Comparison of ENCODE assay signal across 8 mouse cellular contexts in the genomic region with DNA sequence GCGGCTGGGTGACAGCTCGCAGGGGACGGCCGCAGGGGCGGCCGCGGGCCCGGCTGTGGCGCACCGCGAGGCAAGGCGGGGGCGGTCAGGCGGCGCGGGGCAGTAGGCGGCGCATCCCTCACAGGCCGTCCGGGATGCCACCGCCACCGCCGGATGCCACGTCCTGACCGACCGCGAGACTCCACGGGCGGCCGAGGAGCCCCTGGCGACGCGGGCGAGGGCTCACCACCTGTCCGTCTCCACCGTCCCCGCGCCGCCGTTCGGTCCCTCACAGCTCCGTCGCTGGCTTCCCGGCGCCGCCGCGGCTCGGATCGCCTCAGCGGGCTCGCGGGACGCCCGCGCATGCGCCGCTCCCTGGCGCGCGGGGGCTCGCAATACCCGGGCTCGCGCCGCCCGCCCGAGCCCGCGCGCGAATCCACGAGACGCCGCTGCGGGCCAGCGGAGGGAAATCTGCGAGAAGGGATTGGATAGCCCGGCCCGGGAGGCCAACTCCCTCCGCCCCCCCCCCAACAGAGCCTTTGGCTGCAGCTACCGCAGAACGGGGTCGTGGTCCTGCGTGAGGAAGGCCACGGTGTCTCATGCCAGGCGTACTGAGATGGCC. TPM values are rescaled to one million over a fixed set of nuclear protein-coding genes. Genes with fewer than 3 reads are reported as not detected.
DNase-seq lines count a peak whose midpoint lies in the region; ATAC-seq lines count a peak whose summit lies in the region.

Gene Dock3 (minus strand): TSS at position 371 of the 601 bp plus-strand sequence.

- DNase-seq in CD4-positive, CD25-positive, alpha-beta regulatory T cell, adult 2 months (ENCODE audit: low read depth, low spot score) = peak; percentile 72
- peak; percentile 76 for DNase-seq in adrenal gland, postnatal 25 days
- DNase-seq in heart, embryonic 10.5 days (ENCODE audit: low spot score) = peak; percentile 78
- peak; percentile 65 for DNase-seq in kidney, postnatal 14 days
- no peak for DNase-seq in liver, embryonic 13.5 days
- DNase-seq in urinary bladder, adult 2 months (ENCODE audit: low spot score) = peak; percentile 62

- under 1% methylated on average over 80 of the region's 87 CpGs for WGBS in embryonic facial prominence, embryonic 12.5 days
- WGBS in heart, embryonic 10.5 days = under 1% methylated on average over 86 of the region's 87 CpGs
- under 1% methylated on average over 78 of the region's 87 CpGs for WGBS in liver, embryonic 13.5 days (ENCODE audit: insufficient replicate concordance)
- under 1% methylated on average over 86 of the region's 87 CpGs for WGBS in neural tube, embryonic 12.5 days

- H3K4me3 ChIP-seq in embryonic facial prominence, embryonic 12.5 days = peak within 1 kb of the TSS; percentile 62
- peak within 1 kb of the TSS; percentile 75 for H3K4me3 ChIP-seq in heart, embryonic 10.5 days
- H3K4me3 ChIP-seq in liver, embryonic 13.5 days (replicated peaks) = peak within 1 kb of the TSS; percentile 59
- H3K4me3 ChIP-seq in neural tube, embryonic 12.5 days = peak within 1 kb of the TSS; percentile 85

- peaks cover 80% of the 10 kb centered on the region for H3K27me3 ChIP-seq in embryonic facial prominence, embryonic 12.5 days
- peaks cover 91% of the 10 kb centered on the region for H3K27me3 ChIP-seq in heart, embryonic 10.5 days (ENCODE audit: insufficient read depth, poor library complexity, severe bottlenecking)
- H3K27me3 ChIP-seq in liver, embryonic 13.5 days = peaks cover 89% of the 10 kb centered on the region
- peaks cover 50% of the 10 kb centered on the region for H3K27me3 ChIP-seq in neural tube, embryonic 12.5 days (replicated peaks)

- H3K9me3 ChIP-seq in embryonic facial prominence, embryonic 12.5 days = no peaks in the 10 kb centered on the region
- no peaks in the 10 kb centered on the region for H3K9me3 ChIP-seq in heart, embryonic 10.5 days
- H3K9me3 ChIP-seq in liver, embryonic 13.5 days (replicated peaks) = no peaks in the 10 kb centered on the region
- H3K9me3 ChIP-seq in neural tube, embryonic 12.5 days = no peaks in the 10 kb centered on the region

- no peaks in the 10 kb centered on the region for H3K36me3 ChIP-seq in embryonic facial prominence, embryonic 12.5 days
- H3K36me3 ChIP-seq in heart, embryonic 10.5 days = no peaks in the 10 kb centered on the region
- no peaks in the 10 kb centered on the region for H3K36me3 ChIP-seq in liver, embryonic 13.5 days
- no peaks in the 10 kb centered on the region for H3K36me3 ChIP-seq in neural tube, embryonic 12.5 days

- peak within 1 kb of the TSS; percentile 48 for H3K9ac ChIP-seq in embryonic facial prominence, embryonic 12.5 days
- peak within 1 kb of the TSS; percentile 41 for H3K9ac ChIP-seq in liver, embryonic 13.5 days
- H3K9ac ChIP-seq in neural tube, embryonic 12.5 days = peak within 1 kb of the TSS; percentile 86

- peak; percentile 82 for ATAC-seq in embryonic facial prominence, embryonic 12.5 days (ENCODE audit: insufficient number of reproducible peaks, insufficient read depth, low FRiP score, low TSS enrichment)
- 0 out of 2 replicates have a peak, but pooled peaks have one; percentile 29 for ATAC-seq in liver, embryonic 13.5 days (ENCODE audit: low read depth)
- ATAC-seq in neural tube, embryonic 12.5 days (ENCODE audit: low FRiP score, low read depth) = peak; percentile 90

- H3K4me2 ChIP-seq in embryonic facial prominence, embryonic 12.5 days (replicated peaks) = peak within 1 kb of the TSS; percentile 99
- H3K4me2 ChIP-seq in liver, embryonic 13.5 days = peak within 1 kb of the TSS; percentile 77
- peak within 1 kb of the TSS; percentile 95 for H3K4me2 ChIP-seq in neural tube, embryonic 12.5 days (replicated peaks)

- peaks cover 4% of the 10 kb centered on the region; the same call in 1 of the 2 replicates for H3K4me1 ChIP-seq in embryonic facial prominence, embryonic 12.5 days
- H3K4me1 ChIP-seq in heart, embryonic 10.5 days = peaks cover 12% of the 10 kb centered on the region
- H3K4me1 ChIP-seq in liver, embryonic 13.5 days (replicated peaks) = peaks cover 10% of the 10 kb centered on the region
- peaks cover 5% of the 10 kb centered on the region; the same call in 1 of the 2 replicates for H3K4me1 ChIP-seq in neural tube, embryonic 12.5 days

- no peak within 1 kb of the TSS for H3K27ac ChIP-seq in embryonic facial prominence, embryonic 12.5 days
- H3K27ac ChIP-seq in heart, embryonic 10.5 days = peak within 1 kb of the TSS; percentile 52; the same call in 1 of the 2 replicates
- no peak within 1 kb of the TSS for H3K27ac ChIP-seq in liver, embryonic 13.5 days
- peak within 1 kb of the TSS; percentile 91 for H3K27ac ChIP-seq in neural tube, embryonic 12.5 days

RNA-seq across cellular contexts. Expression of gene Dock3, which starts in this region (rescaled TPM):
- total RNA-seq in adrenal gland, postnatal 25 days (2021) = 4.9 and 5.4 TPM in 2 replicates
- polyA plus RNA-seq in embryonic facial prominence, embryonic 12.5 days (2016; fragmentation: Nextera tagmentation; extraction: Ambion mirVana) = 1.5 and 1.9 TPM in 2 replicates
- 0.22 and 0.57 TPM in 2 replicates for polyA plus RNA-seq in heart, embryonic 10.5 days (2016; fragmentation: Nextera tagmentation; extraction: Ambion mirVana)
- polyA plus RNA-seq in liver, embryonic 13.5 days (2015; fragmentation: Nextera tagmentation; extraction: Ambion mirVana) = 0.09 and 0.19 TPM in 2 replicates
- polyA plus RNA-seq in neural tube, embryonic 12.5 days (2016; fragmentation: Nextera tagmentation; extraction: Ambion mirVana) = 13.6 and 14.6 TPM in 2 replicates
- polyA plus RNA-seq in urinary bladder, adult 2 months (2012; rRNA removed) = 10.5 and 17.1 TPM in 2 replicates

Comparison
In these comparisons a context has a peak if more than half of its experiments do, and no peak if none do; other contexts are left out.
1. Peak in DNase-seq, H3K4me3 ChIP-seq and H3K27ac ChIP-seq in heart, embryonic 10.5 days; RNA of the gene not detected or under 1 TPM.
2. Peak in ATAC-seq, H3K4me3 ChIP-seq, H3K9ac ChIP-seq and H3K4me2 ChIP-seq in liver, embryonic 13.5 days; RNA of the gene not detected or under 1 TPM.
3. ATAC-seq: peak in every context shown above with its lines; median percentile 90 in neural tube, embryonic 12.5 days; 82 in embryonic facial prominence, embryonic 12.5 days; 29 in liver, embryonic 13.5 days.